Mouse (Mus musculus): Measurements from ENCODE around the gene Nhp2.
"Not testable (repeated sequence)": the region's sequence is repeated elsewhere in the genome, so short reads cannot be mapped to it uniquely, and the experiment has no call there.

Nhp2 gene

DNA sequence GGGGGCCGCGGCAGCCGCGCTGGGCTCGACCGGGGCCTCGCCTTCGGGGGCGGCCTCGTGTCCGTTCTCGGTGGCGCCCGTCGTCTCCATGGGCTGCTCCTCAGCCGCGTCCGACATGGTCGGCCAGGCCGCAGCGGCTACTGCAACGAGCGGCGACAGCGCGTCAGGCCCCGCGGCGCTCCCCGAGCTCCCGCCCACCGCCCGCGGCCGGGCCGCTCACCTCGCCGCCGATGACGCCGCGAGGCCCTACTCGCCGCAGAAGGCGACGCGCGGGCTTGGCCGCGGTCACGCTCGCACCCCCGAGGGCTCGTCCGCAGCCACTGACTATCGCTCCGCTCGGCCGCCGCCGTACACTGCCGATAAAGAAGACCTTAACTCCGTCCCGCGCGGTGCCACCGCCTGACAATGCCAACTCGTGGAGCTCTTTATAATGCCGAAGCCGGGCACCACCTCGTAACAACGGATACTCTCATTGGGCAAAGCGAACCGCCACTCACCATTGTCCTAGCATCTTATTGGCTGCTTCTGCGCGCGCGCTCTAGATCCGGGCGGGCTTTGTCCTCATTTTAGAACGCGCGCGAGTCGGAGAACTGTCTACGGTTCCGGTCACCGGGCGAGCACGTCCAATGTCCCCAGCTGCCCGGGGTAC lies 13.0 kb upstream of the Nhp2 start, which contains the start of gene Hnrnpab:
Gene Hnrnpab, minus strand, starts transcription at position 401 of the 649 bp plus-strand sequence.
- DNase-seq (ENCODE audit: low read depth, low spot score) = peak; percentile 98

DNA sequence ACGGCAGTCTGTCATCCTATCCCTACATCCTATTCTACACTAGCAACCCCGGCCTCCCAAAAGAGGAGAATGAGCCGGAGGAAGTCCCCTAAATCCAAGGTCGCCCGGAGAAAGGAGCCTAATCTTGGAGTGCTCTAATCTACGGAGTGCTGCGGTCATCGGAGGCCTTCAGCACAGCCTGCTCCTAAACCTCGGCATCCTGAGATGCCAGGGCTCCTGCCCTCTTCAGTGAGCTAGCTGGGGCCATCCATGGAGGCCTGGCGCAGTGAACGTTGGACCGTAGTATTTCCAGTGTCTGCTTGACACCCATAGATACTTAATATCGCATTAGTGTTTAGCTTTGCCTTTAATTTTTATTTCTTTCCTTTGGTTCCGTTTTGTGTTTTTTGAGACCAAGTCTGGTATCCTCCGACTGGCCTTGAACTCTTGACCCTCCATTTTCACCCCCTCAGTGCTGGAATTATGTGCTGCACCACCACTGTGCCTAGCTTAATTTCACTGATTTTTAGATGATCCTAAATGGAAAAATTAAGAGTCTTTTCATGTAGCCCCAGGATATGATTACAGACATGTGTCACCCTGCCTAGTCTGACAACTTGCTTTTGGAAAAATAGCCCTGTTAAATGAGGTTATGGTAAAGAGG lies 12.3 kb upstream of the Nhp2 start:
- DNase-seq (ENCODE audit: low read depth, low spot score) = no peak

DNA sequence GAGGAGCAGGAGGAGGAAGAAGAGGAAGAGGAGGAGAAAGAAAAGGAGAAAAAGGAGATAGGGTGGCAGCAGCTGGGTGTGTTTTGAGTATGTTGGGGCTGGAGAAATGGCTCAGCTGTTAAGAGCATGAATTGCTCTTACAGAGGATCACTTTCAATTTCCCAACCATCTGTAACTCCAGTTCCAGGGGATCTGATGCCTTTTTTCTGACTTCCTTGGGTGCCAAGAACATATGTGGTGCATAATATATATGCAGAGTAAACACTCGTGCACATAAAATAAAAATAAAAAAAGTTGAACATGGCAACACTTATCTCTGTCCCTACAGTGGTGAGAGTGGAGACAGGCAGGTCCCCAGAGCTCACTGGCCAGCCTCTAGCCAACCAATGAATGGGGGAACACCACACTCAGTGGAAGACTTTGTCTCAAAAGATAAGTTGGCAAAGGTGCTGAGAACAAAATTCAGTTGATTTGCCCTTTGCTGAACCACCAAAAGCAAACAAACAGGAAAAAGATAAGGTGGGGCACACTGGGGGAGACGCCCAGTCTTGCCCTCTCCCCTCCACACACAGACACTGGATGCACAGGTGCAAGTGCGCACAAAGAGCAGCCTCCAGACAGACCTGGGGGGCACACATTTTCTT lies 10.1 kb upstream of the Nhp2 start:
- DNase-seq (ENCODE audit: low read depth, low spot score) = no peak

DNA sequence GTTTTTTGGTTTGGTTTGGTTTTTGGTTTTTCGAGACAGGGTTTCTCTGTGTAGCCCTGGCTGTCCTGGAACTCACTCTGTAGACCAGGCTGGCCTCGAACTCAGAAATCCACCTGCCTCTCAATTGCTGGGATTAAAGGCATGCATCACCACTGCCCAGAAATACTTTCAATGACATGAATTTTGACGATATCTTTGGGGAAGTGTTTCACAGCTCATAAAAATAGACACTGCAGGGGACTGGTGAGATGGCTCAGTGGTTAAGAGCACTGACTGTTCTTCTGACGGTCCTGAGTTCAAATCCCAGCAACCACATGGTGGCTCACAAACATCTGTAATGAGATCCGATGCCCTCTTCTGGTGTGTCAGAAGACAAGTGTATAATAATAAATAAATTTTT lies 9.6 kb upstream of the Nhp2 start:
- DNase-seq (ENCODE audit: low read depth, low spot score) = not testable (repeated sequence)

DNA sequence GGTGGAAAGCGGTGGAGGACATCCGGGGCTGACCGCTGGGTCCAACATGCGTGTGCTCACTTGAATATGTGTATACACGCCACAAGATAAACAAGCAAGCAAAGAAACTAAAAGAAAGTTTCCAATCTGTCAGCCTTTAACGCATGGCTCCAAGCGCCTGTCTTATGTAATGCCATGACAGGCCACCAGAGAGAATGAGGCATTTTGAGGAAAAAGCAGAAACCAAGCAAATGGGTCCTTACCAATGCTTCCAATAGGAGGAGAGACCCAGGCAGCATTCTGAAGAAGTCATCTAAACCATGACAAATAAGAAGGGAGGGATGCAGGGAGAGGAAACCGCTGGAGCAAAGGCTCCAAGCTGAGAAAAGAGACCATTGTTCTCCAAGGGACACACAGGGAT lies 5.3 kb upstream of the Nhp2 start:
- DNase-seq (ENCODE audit: low read depth, low spot score) = no peak

DNA sequence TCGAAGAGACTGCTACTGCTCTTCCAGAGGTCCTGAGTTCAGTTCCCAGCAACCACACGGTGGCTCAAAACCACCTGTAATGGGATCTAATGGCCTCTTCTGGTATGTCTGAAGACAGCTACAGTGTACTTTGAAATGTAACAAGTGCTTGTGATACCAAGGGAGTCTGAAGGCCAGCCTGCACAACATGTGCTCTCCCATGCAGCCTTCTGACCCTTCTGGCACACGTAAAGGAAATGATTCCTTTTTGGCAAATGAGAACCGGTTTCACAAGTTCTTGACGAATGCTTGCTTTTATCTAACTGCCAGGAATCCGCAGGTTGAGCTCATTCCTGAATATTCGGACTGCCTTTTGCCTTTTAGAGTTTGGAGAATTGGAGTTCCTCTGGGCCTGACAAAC lies 4.4 kb upstream of the Nhp2 start:
- DNase-seq (ENCODE audit: low read depth, low spot score) = no peak

DNA sequence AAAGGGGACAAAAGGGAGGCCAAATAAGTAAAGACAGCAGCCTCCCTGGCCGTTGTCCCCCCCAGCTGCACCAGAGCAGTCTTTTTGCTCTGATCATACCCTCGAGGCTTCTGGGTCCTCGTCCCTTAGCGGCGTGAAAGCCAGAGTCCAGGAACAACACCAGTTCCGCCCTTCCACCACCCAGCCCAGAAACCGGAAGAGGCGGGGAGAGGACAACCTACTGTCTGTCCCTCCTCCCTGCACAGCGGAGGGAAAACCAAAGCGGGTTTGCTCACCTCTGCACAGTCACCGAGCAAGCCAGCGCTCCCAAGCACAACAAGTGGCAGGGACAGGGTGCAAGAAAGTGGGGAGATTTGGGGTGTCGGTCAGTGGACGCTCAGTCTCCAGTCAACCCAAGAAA lies 3.9 kb upstream of the Nhp2 start:
- DNase-seq (ENCODE audit: low read depth, low spot score) = peak; percentile 90

DNA sequence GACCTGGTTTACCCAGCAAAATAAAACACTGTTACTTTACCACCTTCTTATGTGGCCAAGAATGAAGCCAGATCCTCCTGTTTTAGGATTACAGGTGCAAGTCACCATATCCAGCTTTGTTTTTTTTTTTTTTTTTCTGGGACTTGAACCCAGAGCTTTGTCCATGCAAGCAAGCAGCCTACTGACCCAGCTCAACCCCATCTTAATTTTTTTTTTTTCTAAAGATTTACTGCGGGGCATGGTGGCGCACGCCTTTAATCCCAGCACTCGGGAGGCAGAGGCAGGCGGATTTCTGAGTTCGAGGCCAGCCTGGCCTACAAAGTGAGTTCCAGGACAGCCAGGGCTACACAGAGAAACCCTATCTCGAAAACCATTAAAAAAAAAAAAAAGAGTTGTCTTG lies 3.4 kb upstream of the Nhp2 start:
- not testable (repeated sequence) for DNase-seq (ENCODE audit: low read depth, low spot score)

DNA sequence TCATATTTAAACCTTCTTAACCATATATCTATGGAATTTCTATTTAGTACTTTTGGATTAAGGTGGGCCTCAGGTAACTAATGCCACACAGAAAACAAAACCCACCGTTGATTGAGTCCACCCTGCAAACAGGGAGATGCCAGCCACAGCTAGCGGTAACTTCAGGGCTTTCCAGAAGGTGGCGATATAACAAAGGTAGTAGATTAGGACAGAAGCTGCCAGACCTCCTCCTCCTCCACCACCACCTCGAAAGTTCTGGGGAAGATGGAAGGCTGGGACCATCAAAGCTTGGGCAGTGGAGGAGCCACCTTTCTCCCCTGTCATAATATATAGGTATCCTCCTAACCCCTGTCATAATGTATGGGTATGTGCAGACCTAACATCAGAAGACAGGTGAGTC lies 1.8 kb upstream of the Nhp2 start:
- peak; percentile 81 for DNase-seq (ENCODE audit: low read depth, low spot score)

DNA sequence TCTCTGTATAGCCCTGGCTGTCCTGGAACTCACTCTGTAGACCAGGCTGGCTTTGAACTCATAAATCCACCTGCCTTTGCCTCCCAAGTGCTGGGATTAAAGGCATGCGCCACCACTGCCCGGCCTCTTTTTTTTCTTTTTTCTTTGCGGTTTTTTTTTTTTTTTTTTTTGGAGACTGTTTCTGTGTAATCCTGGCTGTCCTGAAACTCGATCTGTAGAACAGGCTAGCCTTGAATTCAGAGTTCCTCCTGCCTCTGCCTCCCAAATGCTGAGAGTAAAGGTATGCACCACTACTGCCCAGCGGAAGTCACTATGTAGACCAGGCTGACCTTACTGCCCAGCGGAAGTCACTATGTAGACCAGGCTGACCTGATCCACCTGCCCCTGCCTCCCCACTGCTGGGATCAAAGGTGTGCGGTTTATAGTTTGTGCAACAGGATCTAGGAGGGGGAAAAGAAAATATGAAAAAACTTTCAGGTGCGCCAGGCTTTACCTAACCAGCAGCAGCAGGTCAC lies 584 bp upstream of the Nhp2 start:
- DNase-seq (ENCODE audit: low read depth, low spot score) = no peak

DNA sequence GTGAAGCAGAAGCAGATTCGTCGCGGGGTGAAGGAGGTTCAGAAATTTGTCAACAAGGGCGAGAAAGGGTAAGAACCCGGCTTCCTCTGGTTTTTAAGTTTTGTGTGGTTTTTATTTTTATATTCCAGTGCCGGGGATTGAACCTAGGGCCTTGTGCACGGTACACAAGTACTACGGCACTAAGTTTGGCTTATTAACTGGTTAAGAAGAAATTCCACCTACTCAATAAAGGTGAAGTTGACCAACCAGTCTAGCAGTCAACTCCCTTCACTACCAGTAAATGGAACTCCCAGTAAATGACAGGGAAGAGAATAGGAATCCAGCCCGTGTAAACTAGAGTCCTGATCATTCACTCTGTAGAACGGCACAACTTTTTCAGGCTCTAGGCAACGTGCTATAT lies 549 bp downstream of the Nhp2 start:
- DNase-seq (ENCODE audit: low read depth, low spot score) = no peak

DNA sequence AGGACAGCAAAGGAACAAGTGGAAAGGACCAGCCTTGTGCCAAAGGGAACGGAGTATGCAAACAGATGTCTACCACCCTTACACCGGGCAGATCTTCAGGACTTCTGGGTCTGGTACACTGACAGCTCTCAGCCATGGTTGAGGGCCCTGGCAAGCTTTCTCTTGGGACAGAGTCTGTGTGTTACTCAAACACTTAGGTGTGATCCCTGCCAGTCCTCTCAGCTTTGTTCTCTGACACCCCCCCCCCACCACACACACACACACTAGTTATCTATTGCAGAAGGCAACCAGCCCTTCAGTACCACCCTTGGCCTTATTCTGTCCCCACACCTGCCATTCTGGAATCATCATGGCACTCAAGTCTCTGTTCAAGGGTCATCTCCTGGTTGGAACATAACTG lies 2.2 kb downstream of the Nhp2 start:
- no peak for DNase-seq (ENCODE audit: low read depth, low spot score)

DNA sequence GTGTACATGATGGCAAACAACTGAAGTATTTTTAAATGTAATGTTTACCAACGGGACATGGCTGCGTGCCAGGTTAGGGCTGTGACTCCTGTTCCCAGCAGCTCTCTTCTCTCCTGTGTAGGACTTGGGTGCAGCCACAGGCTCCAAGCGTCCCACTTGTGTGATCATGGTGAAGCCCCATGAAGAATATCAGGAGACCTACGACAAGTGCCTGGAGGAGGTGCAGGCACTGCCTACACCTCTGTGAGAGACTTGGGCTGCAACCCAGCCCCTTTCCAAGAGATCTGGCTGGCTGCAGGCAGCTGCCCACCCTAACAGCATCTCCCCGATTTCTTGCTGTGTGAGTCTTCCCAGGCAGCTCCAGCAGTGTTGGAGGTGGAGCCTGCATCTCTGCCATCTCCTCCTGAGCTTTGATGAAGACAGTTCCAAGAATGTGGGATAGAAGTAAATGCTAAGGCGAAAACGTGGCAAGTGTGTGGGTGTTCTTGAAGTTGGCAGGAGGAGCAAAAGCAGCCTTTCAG lies 3.5 kb downstream of the Nhp2 start:
- DNase-seq (ENCODE audit: low read depth, low spot score) = no peak

DNA sequence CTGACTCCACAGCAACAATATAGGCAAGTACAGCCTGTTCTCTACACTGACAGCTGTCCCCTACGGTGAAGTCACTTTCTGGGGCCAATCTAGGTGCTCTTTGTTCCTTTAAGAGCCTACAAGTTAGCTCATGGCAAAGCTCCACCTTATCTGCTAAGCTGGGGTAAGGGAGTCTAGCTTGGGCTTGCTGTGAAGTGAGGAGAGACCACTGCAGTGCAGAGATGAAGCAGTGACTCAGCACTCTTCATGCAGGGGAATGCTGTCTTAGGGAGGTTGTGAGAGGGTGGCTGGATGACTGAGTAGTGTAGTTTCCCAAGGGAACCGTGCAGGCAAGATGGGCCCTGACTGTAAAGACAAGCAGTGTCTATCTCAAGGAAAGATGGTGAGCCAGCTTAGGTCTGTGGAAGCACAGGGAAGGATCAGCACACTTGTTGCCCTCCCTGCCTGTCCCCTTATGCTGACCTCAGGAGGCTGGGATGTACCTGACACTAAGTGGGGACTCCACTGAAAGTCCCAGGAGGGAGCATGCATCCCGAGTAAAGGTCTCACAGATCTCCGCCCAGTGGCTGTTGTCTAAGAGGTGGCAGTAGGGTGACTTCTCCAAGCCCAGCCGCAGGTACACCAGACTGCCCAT lies 5.8 kb downstream of the Nhp2 start:
- no peak for DNase-seq (ENCODE audit: low read depth, low spot score)

DNA sequence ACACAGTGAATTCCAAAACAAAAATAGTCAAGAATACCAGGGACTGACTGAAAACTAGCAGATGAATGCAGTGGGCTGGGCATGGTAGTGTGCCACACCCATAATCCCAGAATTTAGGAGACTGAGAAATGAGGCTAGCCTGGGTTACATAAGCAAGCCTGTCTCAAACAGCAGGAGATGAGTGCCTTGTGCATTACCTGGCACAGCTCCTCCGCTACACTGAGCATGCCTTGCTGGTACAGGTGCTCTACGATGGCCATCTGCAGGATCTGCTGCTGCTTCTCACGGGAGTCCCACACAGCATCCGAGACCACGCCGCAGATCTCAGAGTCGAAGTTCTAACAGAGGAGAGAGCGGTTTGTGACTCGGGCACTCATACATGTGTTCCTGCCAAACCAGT lies 7.9 kb downstream of the Nhp2 start:
- DNase-seq (ENCODE audit: low read depth, low spot score) = no peak

DNA sequence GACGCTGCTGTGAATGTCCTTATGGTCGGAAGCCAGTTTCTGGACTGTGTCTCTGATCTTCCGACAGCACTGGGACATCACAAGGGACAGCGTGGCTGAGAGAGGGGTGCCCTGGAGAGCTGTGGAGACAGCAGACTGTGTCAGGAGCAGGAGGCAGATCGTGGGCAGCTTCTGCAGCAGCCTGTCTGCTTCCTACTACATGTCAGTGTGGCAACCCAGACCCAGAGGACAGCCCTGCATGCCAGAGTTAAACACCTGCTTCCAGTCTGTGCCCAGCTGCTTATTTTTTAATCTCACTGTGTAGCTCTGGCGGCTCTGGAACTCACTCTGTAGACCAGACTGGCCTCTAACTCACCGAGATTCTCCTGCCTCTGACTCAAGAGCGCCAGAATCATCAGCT lies 8.4 kb downstream of the Nhp2 start:
- DNase-seq (ENCODE audit: low read depth, low spot score) = no peak

DNA sequence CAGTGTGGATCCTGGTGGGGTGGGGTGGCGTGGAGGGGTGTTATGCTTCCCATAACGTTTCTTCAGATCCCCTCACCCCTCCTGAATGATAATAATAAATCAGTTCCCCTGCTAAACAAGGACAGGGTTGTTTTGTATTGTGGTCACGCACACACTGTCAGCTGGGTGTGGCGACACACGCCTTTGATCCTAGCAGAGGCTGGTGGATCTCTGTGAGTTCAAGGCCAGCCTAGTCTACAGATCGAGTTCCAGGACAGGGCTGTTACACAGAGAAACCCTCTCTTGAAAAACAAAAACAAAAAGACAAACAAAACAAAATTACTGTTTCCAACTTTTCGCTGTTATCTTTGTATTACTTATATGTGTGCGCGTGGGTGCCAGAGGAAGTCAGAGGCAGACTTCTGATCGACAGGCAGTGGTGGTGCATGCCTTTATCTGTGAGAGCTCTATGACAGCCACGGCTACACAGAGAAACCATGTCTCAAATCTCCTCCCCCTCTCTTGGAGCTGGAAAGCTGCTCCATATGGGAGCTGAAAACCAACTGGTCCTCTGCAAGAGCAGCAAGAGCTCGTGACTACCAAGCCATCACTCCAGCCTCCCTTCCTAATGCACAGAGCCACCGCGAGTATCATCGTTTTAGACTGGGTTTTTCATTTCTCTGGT lies 10.2 kb downstream of the Nhp2 start:
- DNase-seq (ENCODE audit: low read depth, low spot score) = no peak

DNA sequence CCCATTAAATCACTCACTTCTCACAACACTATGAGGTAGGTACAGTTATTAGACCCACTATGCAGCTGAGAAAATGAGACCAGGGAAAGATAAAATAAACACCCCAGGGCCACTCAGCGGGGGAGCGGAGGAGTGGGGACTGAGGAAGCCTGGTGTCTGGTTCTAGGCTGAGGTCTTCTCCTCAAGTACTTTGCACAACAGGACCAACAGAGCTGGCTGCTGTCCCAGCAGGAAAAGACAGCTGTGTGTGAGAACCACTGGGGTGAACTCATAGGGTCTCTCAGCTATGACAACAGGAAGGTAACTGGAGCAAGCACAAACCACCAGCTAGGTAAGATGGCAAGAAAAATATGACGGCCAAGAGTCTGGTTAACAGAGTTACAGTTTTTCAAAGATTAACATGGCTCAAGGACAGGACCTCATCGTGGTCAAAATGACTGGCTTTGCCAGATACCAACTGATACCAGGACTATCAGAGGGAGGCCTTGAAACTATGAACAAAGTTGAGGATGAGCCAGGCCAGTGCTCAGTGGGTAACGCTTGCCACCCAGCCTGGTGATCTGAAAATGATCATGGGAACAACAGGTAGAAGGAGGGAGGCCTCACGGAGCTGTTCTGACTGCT lies 12.7 kb downstream of the Nhp2 start:
- no peak for DNase-seq (ENCODE audit: low read depth, low spot score)

DNA sequence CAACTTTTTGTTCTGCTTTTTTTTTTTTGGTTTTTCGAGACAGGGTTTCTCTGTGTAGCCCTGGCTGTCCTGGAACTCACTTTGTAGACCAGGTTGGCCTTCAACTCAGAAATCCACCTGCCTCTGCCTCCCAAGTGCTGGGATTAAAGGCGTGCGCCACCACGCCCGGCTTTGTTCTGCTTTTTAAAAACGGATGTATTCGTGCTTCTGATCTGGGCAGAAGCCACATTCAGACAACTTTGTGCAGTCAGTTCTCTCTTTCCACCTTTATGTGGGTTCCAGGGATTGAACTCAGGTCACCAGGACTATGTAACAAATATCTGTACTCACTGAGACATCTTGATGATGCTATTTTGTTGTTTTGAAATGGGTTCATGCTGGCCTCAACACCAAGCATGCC lies 13.7 kb downstream of the Nhp2 start:
- DNase-seq (ENCODE audit: low read depth, low spot score) = not testable (repeated sequence)

DNA sequence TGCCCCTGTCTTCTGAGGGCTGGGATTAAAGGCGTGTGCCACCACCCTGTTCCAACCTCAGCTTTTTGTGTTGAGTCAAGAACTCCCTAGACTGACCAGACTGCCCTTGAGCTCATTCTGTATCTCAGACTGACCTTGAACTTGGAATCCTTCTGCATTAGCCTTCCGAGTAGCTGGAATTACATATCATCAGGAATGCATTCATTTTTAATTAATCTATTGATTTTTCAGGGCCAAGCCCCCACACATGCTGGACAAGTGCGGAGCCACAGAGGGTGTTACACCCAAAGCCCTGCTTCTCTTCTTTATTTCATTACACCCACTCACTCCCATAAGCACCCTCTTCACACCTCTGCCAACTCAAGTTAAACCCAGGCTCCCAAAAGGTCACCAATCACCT lies 14.2 kb downstream of the Nhp2 start:
- no peak for DNase-seq (ENCODE audit: low read depth, low spot score)

DNA sequence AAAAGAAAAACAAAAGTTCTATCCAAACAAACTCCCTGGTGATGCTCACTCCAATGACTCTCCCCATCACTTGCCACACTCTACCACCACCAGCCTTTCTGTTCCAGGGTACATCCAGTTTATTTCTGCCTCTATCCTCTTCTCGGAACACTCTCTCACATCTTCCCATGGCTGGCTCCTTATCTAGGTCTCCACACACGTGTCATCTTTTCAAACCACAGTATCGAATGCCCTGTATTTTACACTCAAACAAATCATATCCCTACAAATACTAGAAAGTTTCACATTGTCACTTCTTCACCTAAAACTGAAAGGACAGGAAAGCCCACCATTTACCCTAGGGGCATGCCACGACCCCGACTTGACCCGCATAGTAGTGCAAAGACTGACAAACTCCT lies 15.6 kb downstream of the Nhp2 start:
- no peak for DNase-seq (ENCODE audit: low read depth, low spot score)

All from A20 (cell line).